Mouse (Mus musculus) C2C12 (cell line): Measurements from ENCODE around the gene Fndc3c1.
"Not testable (repeated sequence)": the region's sequence is repeated elsewhere in the genome, so short reads cannot be mapped to it uniquely, and the experiment has no call there.

Experiments used
- CTCF ChIP-seq: IDR thresholded peaks from one replicate; pipeline ENCODE4 v1.5.1; 2011; ENCODE audit not compliant: control insufficient read depth, insufficient read depth, insufficient read length
- MAX ChIP-seq: IDR thresholded peaks from one replicate; pipeline ENCODE4 v1.6.1; 2011; ENCODE audit warnings: mild to moderate bottlenecking, control low read depth

GRCm38 (mm10) chrX:106479891-106480290 lies 5.3 kb downstream of the Fndc3c1 start:
- TF ChIP-seq CTCF, MAX: not testable (repeated sequence)
